Mouse (Mus musculus) mesoderm, embryonic 11.5 days (tissue): ENCODE measurements at regions not wholly inside any gene's neighbourhood (a gene's known extent, or its start where the extent isn't known, plus 50 kb on each side); places are given as distances from the start of the nearest gene placed in this dataset.
"Not testable (repeated sequence)": the region's sequence is repeated elsewhere in the genome, so short reads cannot be mapped to it uniquely, and the experiment has no call there.

ENCODE experiments used
- DNase-seq: peaks from one replicate; pipeline ENCODE4 v3.0.0-alpha.2; 2012; ENCODE audit warnings: low read depth, low spot score

DNA sequence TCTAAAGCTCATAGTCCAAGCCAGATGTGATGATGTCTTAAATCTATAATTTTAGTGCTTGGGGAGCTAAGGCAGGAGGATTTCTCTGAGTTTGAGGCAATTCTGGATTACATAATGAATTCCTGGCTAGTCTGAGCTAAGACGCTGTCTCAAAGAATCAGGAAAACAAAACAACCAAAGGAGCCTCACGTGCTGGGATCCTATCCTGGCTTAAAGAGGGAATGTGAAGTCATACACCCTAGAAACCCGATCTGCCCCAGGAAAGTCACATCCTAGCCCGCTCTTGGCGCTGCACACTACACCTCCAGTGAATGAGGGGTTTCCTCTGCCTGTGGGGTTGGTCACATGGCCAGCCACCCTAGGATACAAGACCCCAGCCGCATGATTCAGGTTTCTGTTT lies 211.2 kb downstream of the Glrx3 start:
- DNase-seq = no peak

DNA sequence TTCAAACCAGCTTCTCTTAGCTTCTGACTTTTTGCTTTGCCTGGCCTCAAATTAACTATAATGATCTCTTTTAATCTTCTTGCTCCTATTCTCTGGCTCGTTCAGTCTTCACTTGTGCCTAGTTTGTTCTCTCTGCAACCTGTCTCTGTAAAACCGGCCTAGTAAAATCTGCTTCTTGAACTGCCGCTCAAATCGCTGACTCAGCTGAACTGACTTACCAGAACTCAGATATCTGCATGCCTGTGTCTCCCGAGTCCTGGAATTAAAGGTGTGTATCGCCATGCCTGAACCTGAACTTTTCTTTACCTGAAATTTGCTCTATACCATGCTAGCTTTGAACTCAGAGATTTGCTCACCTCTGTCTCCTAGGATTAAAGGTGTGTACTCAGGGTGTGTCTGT lies 212.2 kb downstream of the Glrx3 start:
- DNase-seq = no peak

DNA sequence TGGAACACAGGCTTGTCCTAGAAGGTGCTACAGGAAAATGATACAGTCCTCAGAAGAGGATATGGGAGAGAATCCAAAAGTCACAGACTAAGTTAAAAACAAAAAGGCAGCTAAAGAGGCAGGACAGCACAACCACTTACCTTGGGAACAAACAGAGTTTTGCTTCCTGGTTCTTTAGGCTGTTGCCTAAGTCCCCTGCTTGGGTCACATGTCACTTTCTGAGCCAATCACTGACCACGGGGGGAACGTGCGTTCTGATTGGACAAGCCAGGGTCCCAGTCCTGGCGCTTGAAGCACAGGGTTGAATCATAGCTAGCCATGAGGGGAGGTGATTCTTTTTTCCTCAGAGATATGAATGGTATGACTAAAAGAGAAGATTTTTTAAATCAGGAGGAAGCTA lies 216.4 kb downstream of the Glrx3 start:
- DNase-seq = no peak

DNA sequence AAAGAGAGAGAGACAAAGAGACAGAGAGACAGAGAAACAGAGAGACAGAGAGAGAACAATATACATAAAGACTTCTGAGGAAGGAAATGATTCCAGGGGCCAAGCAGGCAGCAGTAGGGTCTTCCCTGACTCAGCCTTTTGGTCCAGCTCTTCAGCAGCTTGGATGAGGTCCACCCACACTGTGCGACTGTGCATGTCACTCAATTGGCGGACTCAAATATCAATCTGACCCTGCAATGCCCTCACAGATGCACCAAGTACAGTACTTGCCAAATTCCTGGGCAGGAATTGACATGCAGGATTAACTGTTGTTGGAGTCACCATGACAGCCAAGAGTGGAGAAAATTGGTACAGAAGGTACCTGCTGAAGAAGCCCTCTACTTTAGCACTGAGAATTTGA lies 229.8 kb downstream of the Glrx3 start:
- DNase-seq = no peak

DNA sequence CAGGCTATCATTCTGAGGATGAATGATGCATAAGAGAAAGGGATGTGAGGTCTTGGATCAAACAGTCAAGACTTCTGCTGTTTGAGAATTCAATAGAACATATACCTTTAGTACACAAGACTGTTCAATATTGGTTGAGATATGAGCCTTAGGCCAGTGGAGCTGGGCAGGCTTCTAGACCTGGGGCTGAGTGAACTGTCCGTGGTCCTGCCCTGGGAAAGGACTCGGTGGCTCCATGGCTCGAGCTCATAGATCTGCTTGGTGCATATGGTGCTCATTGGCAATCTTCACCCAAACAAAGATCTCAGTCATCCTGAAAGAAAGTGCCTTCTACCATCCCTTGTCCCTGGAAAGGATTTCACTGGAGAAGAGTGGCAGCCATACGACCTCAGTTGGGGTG lies 233.7 kb downstream of the Glrx3 start:
- DNase-seq = peak; percentile 59

DNA sequence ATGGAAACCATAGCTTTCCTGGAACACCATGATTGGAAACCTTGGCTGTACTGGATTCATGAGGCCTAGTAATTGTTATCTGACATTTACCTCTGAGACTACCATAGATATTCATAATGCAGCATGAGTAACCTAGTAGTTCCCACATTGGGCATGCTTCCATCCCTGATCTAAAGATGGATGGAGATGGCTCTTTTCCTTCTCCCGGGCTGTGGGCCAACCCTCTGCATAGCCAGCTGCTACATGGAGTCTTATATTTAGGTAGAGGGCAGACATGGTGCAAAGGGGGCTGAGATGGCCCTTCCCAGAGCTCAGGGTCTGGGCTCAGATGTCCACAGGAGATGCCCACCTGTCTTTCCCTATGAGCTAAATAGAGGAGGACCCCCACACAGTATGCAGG lies 237.2 kb downstream of the Glrx3 start:
- DNase-seq = no peak

DNA sequence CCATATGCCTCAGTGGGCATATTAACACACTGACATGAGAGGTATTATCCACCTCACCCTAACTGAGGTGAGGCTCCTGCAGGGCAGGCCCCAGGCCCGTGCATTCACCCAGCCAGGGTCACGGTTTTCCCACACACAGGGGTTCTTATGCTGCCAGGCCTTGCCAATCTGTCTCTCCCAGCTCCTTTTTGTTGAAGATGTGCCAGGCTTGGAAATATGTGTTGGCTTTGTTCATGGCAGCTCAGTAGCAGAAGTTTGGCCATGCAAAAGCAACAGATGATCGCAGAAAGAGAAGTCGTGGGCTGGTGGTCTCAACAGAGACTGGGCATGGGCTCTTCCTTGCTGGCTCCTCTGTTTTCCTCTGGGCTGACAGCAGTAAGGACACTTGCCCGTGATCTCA lies 238.0 kb downstream of the Glrx3 start:
- DNase-seq = no peak

DNA sequence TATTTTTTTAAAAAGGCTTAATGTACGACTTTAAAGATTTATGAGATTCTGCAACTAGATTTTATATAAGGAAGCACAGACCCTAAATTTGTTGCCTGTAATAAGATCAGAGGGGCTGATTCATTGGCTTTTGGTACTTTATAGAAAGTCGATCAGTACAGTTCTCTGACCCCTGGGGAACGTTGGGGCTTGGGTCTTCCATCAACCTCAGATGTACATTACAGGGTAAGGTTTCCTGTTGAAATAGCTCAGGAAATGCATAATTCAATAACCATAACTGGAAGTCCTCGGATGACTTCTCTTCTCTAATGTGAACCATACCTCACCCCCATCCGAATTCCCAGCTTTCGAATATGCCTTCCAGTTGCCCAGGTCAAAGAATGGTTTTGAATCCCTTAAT lies 247.4 kb downstream of the Glrx3 start:
- DNase-seq = peak; percentile 56

DNA sequence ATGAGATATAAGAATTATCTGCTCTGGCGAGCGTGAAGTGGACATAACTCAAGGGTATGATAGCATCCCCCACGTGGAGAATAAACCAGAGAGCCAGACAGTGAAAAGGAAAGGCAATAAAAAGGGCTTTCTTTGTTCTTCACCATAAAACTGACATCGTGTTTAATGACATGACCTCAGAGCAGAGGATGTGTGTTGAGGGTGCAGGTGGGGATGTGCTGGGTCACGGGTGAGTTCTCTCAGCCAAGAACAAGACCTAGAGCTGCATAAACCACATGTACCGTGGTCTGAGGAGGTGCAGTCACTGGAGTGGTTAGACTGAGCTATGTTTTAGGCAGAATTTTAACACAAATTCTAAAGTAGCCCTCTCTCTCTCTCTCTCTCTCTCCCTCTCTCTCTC lies 247.9 kb downstream of the Glrx3 start:
- DNase-seq = peak; percentile 63

DNA sequence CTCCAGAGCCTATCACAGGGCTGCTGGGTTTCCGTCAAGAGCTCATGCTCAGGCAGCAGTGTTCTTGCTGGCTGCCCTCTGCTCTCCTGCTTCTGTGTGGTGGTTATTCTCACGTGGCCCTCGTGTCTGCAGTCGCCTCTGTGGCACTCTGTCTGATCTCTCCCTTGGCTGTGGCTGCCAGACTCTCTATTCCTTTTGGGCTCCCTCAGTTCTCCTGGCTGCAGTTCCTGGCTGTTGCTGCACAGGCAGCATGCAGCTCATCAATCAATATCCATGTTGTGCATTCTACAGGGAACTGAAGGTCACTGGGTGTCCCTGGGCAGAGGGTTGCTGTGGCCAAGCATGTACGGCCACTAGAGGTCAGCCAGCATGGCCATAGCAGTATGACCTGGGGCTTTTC lies 259.4 kb downstream of the Glrx3 start:
- no peak for DNase-seq

DNA sequence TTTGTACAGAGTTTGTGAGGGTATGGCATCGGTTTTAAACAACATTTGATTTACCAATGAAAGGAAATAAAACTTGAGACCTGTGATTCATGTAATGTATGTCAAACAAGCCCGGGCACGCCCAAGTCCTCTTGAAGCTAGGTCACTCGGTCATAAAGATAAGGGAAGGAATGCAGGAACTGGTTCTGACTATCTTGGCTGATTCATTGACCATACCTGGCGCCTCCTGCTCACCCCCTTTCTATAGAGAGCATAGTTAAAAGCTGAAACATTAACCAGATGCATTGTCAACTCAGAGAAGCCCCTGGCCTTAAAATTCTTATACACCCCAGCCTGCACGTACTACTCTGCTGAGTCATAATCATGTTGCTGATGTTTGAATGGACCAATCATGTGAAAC lies 261.1 kb downstream of the Glrx3 start:
- not testable (repeated sequence) for DNase-seq

DNA sequence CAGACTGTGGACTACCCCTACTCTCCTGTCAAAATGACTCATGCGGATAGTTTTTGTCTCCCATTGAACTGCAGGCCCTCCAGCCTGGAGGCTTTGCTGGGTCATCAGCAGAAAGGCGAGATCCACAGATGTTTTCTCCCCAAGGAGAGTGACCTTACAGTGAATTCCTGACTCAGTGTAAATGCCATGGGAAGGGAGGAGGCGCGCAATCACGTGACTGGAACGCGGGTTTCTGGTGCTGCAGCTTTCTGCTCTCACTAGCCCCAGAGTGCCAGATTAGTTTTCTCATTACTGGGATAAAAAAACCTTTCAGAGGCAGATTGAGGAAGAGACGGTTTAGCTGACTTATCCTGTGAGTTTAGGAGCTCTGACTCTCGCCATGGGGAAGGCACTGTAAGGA lies 275.4 kb downstream of the Glrx3 start:
- no peak for DNase-seq

DNA sequence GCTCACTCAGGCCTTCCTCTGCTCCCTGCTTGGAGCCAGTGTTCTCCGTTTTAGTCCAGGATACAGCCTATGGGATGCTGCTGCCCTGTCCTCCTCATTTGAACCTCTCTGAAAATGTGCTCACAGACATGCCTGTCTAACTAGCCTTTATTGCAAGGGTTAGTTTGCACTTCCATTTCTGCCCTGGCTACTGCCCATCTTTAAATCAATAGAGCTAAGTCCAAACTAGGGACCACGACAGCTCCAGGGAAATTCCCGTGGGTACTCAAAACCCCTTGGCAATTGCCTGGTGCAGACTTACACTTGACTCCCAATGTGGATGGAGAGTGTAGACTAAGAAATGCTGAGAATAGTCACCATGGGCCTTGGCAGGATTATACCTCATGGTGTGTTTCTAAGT lies 276.4 kb downstream of the Glrx3 start:
- no peak for DNase-seq

DNA sequence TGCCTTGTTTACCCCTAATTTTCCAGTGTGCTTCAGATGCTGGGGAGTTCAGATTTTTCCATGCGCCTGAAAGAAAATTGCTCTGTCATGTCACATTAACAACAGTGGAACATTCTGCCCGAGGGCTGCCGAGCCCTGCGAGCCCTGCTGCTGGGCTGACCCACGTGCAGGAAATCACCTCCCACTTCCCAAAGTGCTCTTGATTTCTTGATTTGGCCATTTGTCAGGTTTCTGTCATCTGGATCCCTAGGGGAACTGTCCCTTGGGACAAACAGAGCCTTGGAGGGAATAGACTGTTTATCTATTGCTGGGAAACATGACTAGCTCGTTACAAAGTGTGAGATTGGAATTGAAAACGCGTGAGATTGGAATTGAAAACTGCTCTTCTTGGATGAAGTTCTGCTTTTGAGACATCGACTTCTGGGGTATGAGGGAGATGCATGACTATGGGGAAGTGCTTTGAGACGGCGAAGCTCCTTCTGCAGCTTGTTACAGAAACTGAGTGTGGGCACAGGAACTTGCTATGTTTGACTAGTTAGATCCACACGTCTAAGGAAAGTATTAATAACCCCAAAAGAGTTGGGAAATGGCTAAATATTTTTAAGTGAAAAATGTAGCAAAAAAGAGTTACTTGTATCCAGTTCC lies 277.0 kb downstream of the Glrx3 start:
- DNase-seq = peak; percentile 27

DNA sequence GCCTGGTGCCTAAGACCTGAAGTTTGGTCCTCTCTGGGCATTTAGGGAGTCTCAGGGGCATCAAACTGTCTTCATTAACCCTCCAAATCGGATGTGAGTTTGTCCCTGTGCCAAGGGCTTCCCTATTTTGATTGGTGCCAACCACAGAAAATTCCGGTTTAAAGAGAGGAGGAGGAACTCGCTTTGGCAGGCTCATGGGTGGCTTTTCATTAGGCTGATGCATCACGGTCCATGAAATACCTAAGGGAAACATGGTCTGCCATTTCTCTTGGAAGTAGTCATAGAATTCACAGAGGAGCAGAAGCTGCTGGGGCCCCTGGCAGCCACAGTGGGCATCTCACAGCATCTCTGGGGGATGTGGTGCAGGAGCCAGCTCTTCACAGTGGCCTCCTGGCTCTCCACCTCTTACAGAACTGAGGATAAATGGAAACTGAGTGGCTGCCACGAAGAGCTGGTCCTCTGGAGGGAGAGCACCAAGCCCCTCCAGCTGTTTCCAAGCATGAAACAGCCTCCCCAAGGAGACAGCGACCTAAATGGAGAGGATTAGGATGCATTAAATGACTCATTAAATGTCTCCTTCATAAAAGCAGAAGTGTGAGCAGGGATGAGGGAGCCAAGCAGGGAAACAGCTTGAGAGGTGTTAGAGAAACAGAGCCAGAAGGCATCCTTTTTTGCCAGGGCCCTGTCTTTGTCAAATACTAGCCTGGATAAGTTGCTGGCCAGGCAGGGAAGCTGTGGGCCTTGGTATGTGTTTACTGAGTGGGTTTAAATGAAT lies 277.9 kb downstream of the Glrx3 start:
- DNase-seq = no peak

DNA sequence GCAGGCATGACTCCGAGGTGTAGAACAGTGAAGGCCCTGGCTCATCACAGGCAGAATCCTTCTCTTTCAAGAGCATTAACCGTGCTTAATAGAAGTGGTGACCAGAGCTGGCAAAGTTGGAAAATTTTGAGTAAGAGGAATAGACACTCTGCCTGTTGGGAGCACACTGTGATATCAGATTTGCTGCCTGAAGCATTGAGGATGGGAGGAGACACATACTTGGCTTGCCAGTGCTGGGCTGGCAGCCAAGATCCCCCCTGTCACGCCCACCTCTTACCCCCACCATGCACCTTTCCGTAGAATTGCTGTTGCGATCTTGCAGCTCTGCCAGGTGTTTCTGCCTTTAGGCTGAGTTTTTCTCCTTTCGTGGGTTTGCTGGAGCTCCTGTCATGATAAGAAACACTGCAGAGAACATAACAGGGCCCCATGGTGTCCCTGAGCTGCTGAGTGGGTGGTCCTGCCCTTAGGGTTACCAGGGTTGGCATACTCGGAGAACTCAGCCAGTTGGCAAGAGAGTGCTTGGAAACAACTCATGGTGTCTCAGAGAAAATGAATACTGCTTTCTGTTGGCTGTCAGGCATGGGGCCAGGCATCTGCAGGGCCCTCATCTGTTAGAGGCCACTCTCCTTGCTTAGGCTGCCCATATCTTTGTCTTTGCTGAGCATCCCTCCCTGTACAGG lies 286.1 kb downstream of the Glrx3 start:
- no peak for DNase-seq

DNA sequence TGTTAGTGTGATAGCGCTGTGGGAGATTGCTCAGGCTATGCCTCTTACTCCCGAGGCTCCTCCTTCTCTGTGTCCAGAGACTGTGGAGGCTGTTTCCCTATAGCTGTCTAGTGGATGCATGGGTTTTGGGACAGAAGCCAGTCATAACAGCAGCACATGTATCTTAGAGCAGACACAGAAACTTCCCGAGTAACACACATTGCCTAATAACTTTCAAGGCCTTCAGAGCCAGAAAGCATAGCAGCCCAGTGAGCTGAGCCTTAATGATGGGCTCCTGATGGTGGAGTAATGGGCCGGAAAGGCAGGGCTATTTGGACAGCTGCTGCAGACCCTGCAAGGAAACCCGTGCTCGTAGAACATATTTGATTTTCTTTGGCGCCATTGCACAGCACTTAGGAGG lies 288.6 kb downstream of the Glrx3 start:
- DNase-seq = peak; percentile 58

DNA sequence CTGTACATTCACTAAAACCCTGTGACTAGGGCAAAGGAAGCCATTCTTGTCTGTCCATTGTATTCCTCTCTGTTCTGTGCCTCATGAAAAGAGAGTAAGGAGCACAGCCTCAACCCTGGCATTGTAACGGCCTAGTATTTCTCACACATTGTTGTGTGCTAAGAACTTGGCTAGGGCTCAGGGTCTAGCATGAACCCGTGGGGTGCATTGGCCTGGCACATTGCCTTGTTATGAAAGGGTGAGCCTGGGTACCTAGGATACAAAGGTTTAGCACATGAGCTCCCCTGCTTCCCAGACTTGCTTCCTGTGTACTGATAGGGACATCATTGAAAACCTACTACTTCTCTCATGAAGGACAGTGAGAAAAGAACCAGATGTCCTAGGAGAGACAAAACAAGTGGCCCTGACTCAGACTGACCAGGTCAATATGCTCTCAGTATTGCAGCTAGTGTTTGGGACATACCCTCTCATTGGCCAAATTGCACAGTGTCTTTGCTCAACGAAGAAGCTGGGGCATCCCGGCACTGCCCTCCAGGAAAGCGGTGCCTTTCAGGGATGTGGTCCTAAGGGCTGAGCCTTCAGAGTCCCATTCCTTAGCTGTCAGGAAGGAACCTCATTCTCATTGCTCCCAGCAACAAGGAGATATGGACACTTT lies 298.6 kb downstream of the Glrx3 start:
- no peak for DNase-seq

DNA sequence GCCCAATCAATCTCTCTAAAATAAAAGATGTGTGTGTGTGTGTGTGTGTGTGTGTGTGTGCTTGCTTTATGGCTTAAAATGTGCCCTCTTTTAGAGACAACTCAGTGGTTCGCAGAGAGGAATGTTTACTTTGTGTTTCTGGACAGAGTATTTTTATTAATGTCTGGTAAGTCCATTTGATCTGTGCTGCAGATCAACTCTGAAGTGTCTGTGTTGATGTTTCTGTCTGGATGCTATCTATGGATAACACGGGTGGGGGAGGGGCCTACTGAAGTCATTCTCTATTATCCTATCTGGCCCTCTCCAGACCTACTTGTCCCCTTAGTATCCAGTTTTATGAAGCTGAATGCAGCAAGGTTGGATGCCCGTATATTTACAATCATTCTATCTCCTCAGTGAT lies 304.3 kb downstream of the Glrx3 start:
- DNase-seq = no peak

DNA sequence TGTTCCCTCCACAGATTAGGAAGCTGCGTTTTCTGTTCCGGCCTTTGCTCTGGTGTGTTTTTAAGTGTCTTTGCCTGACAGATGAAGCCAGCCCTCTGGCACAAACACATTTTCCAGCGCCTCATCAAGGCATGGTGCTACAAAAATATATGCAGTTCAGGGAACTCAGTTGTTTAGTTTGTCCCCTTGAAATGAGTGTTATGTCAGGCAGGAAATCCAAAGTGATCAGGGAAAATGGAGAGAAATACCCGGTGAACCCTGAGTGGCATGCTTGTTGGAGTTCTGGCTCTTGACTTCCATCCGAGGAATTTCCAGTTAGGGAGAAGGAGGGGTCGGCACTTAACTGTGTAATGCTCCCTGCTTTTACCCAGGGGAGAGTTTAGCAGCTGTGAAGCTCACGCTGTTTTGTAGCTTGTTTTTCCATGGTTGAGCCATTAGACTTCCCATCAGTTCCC lies 304.9 kb downstream of the Glrx3 start:
- DNase-seq = peak; percentile 37

DNA sequence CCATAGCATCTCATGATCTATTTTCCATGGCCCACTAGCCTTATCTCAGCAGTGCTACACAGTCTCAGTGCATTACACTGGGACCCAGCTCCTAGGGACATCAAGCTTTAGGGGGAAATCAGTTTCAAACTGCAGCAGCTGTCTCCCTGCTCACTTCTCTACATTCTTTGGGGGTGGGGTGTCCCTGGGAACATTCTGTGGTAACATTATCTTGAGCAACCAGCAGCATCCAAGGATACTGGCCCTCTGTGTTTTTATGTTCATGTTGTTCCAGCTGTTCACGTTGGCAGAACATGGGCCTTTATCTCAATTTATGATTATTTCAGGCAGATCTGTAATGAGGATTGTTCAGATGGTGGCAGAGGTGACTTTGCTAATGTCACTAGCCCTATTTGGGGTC lies 308.2 kb downstream of the Glrx3 start:
- no peak for DNase-seq

DNA sequence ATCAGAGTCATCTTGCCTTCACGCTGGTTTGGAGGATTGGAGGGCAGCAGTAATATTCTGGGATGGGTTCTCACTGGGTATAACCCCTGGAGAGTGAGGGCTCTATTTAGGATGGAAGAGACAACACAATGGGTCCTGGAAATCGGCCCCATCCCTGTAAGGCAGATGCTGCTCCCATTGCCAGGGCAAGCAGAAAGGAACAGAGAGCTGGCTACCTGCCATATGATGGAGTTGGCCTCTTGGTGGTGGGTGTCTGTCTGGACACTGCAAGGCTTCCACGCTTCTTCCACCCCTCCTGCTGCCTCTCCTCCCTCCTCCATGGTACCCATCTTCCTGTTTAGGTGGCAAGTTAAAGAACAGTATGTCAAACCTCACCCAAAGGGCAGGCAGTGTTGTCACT lies 308.6 kb downstream of the Glrx3 start:
- DNase-seq = no peak
